Mouse (Mus musculus): ENCODE data around the gene Slc9c1. TPM values are rescaled to one million over a fixed set of nuclear protein-coding genes. Genes with fewer than 3 reads are reported as not detected.

Gene Slc9c1
- polyA plus RNA-seq, 1 experiment from 2014 or later = not detected

GRCm38 (mm10) chr16:45653009-45653933 is 118.2 kb downstream of the Slc9c1 start:
- peaks cover 13% of the 10 kb centered on the region for H3K27me3 ChIP-seq (replicated peaks; ENCODE audit: control insufficient read depth, insufficient read depth, low read length)
- ATAC-seq (ENCODE audit: low read depth) (no peak), DNase-seq (ENCODE audit: low spot score) (no peak)
- H3K27ac ChIP-seq (replicated peaks; ENCODE audit: low read depth, low read length) = no peak overlapping the region
- peaks cover 10% of the 10 kb centered on the region; the same call in 1 of the 2 replicates for H3K4me1 ChIP-seq (ENCODE audit: control insufficient read depth, insufficient read depth, low read length)
- no peaks in the 10 kb centered on the region for H3K9me3 ChIP-seq (ENCODE audit: control insufficient read depth, low read length)
- peak overlapping the region; percentile 33 for H3K4me3 ChIP-seq (ENCODE audit: low read depth, low read length)
- H3K9ac ChIP-seq (ENCODE audit: low read depth, low read length) = peak overlapping the region; percentile 43
- WGBS = 13% methylated on average over 17 of the region's 17 CpGs
- no peaks in the 10 kb centered on the region for H3K36me3 ChIP-seq (ENCODE audit: control insufficient read depth, insufficient read depth, low read length)
- peak overlapping the region; percentile 59 for H3K4me2 ChIP-seq (ENCODE audit: low read depth, low read length)

- WGBS = 3% methylated on average over 19 of the region's 20 CpGs
- Histone ChIP-seq H3K9ac (ENCODE audit: low read depth, low read length) (peak within 1 kb of the TSS; percentile 43), H3K9me3 (ENCODE audit: control insufficient read depth, low read length) (no peaks in the 10 kb centered on the region), H3K4me3 (ENCODE audit: low read depth, low read length) (peak within 1 kb of the TSS; percentile 33), H3K36me3 (ENCODE audit: control insufficient read depth, insufficient read depth, low read length) (no peaks in the 10 kb centered on the region), H3K27ac (replicated peaks; ENCODE audit: low read depth, low read length) (no peak within 1 kb of the TSS), H3K27me3 (replicated peaks; ENCODE audit: control insufficient read depth, insufficient read depth, low read length) (peaks cover 13% of the 10 kb centered on the region), H3K4me1 (ENCODE audit: control insufficient read depth, insufficient read depth, low read length) (peaks cover 10% of the 10 kb centered on the region; the same call in 1 of the 2 replicates), H3K4me2 (ENCODE audit: low read depth, low read length) (peak within 1 kb of the TSS; percentile 59)
- ATAC-seq (ENCODE audit: low read depth) (peak; percentile 55), DNase-seq (ENCODE audit: low spot score) (no peak)
Measured at GRCm38 (mm10) chr16:45653934-45654332, 118.8 kb downstream of the Slc9c1 start, which contains the start of gene BC016579. Gene BC016579, minus strand, starts transcription at chr16:45654068.

GRCm38 (mm10) chr16:45654465-45654864 is 119.4 kb downstream of the Slc9c1 start:
- peaks cover 10% of the 10 kb centered on the region; the same call in 1 of the 2 replicates for H3K4me1 ChIP-seq (ENCODE audit: control insufficient read depth, insufficient read depth, low read length)
- H3K36me3 ChIP-seq (ENCODE audit: control insufficient read depth, insufficient read depth, low read length) = no peaks in the 10 kb centered on the region
- H3K4me3 ChIP-seq (ENCODE audit: low read depth, low read length) = peak overlapping the region; percentile 33
- no peak for DNase-seq (ENCODE audit: low spot score)
- H3K9ac ChIP-seq (ENCODE audit: low read depth, low read length) = no peak overlapping the region
- ATAC-seq (ENCODE audit: low read depth) = no peak
- peaks cover 13% of the 10 kb centered on the region for H3K27me3 ChIP-seq (replicated peaks; ENCODE audit: control insufficient read depth, insufficient read depth, low read length)
- no peak overlapping the region for H3K27ac ChIP-seq (replicated peaks; ENCODE audit: low read depth, low read length)
- H3K9me3 ChIP-seq (ENCODE audit: control insufficient read depth, low read length) = no peaks in the 10 kb centered on the region
- H3K4me2 ChIP-seq (ENCODE audit: low read depth, low read length) = peak overlapping the region; percentile 59
- WGBS = 66% methylated on average over 9 of the region's 9 CpGs

Other genes with a start within 250 kb of the Slc9c1 start
- 59.4 and 68.9 TPM in 2 replicates for gene Cd200, start 126.3 kb upstream of the Slc9c1 start, polyA plus RNA-seq (2014; fragmentation: Nextera tagmentation; extraction: Ambion mirVana)
- not detected in 2 replicates for gene Gm609, start 42.3 kb upstream of the Slc9c1 start, polyA plus RNA-seq (2014; fragmentation: Nextera tagmentation; extraction: Ambion mirVana)
- gene Gm17783, start 3.3 kb upstream of the Slc9c1 start, polyA plus RNA-seq (2014; fragmentation: Nextera tagmentation; extraction: Ambion mirVana) = not detected in 2 replicates
- gene Gcsam, start 75.1 kb downstream of the Slc9c1 start, polyA plus RNA-seq (2014; fragmentation: Nextera tagmentation; extraction: Ambion mirVana) = 0.69 and 1.5 TPM in 2 replicates
- gene BC016579, start 118.8 kb downstream of the Slc9c1 start, polyA plus RNA-seq (2014; fragmentation: Nextera tagmentation; extraction: Ambion mirVana) = 0.34 TPM in 1 of 2 replicates, not detected in the other
- not detected in 2 replicates for gene Tmprss7, start 158.3 kb downstream of the Slc9c1 start, polyA plus RNA-seq (2014; fragmentation: Nextera tagmentation; extraction: Ambion mirVana)
- gene Tagln3, start 189.3 kb downstream of the Slc9c1 start, polyA plus RNA-seq (2014; fragmentation: Nextera tagmentation; extraction: Ambion mirVana) = 26.0 and 30.6 TPM in 2 replicates
- gene Abhd10, start 207.6 kb downstream of the Slc9c1 start, polyA plus RNA-seq (2014; fragmentation: Nextera tagmentation; extraction: Ambion mirVana) = 27.4 and 34.6 TPM in 2 replicates

All from embryonic facial prominence, embryonic 14.5 days (tissue).